Comparison of ENCODE assay signal across 12 mouse cellular contexts in genomic region chr16:54229445-54230208, GRCm38 (mm10).
"Had no signal": no experiment of that assay in that cellular context is flagged by ENCODE, and none has a peak within 500 bp of the region (broad histone marks: within the 10 kb centered on the region; RNA-seq: fewer than 3 reads in every experiment).

No protein-coding gene starts in this region.

- H3K27ac ChIP-seq: midbrain, embryonic 10.5 days; midbrain, embryonic 12.5 days; midbrain, embryonic 15.5 days; neural tube, embryonic 12.5 days had no signal

- DNase-seq: lung, adult 18-20 months; lung, embryonic 14.5 days; lung, postnatal 10 days; lung, postnatal 4 days; right cerebral cortex, postnatal 14 days; thymus, adult 18-20 months; thymus, postnatal 14 days; thymus, postnatal 36 days had no signal

- H3K27me3 ChIP-seq: midbrain, embryonic 12.5 days; midbrain, embryonic 15.5 days; neural tube, embryonic 12.5 days had no signal

- H3K4me1 ChIP-seq: midbrain, embryonic 10.5 days; midbrain, embryonic 12.5 days; midbrain, embryonic 15.5 days; neural tube, embryonic 12.5 days had no signal

- H3K4me2 ChIP-seq: lung, embryonic 14.5 days; midbrain, embryonic 12.5 days; midbrain, embryonic 15.5 days; neural tube, embryonic 12.5 days had no signal

- ATAC-seq: midbrain, embryonic 15.5 days had no signal

- H3K4me3 ChIP-seq: midbrain, embryonic 10.5 days; midbrain, embryonic 12.5 days; midbrain, embryonic 15.5 days; neural tube, embryonic 12.5 days had no signal

- H3K36me3 ChIP-seq: midbrain, embryonic 10.5 days; midbrain, embryonic 12.5 days; midbrain, embryonic 15.5 days; neural tube, embryonic 12.5 days had no signal

- H3K9me3 ChIP-seq: midbrain, embryonic 10.5 days; midbrain, embryonic 12.5 days; midbrain, embryonic 15.5 days; neural tube, embryonic 12.5 days had no signal

- H3K9ac ChIP-seq: lung, embryonic 14.5 days; midbrain, embryonic 12.5 days; midbrain, embryonic 15.5 days; neural tube, embryonic 12.5 days had no signal
